Mouse (Mus musculus) forebrain, embryonic 10.5 days (tissue): Measurements from ENCODE around the gene Scai. TPM values are rescaled to one million over a fixed set of nuclear protein-coding genes. Genes with fewer than 3 reads are reported as not detected.

ENCODE experiments used
- DNase-seq: peaks from one replicate; pipeline ENCODE4 v3.0.0-alpha.2; 2017; ENCODE audit warnings: low spot score; ENCODE audit errors: extremely low spot score
- H3K27ac ChIP-seq: fragments of 300-500 bp; sonication (generic); 2 replicates; pipeline ENCODE4 v1.5.1; 2016; ENCODE audit warnings: mild to moderate bottlenecking
- H3K27me3 ChIP-seq: fragments of 300-500 bp; sonication (generic); 2 replicates; pipeline ENCODE4 v1.6.1; 2016; ENCODE audit warnings: mild to moderate bottlenecking; ENCODE audit not compliant: poor library complexity, severe bottlenecking
- H3K36me3 ChIP-seq: fragments of 300-500 bp; sonication (generic); replicated peaks from 2 replicates; pipeline ENCODE4 v1.6.1; 2016; ENCODE audit warnings: mild to moderate bottlenecking, moderate library complexity
- H3K4me1 ChIP-seq: fragments of 300-500 bp; sonication (generic); 2 replicates; pipeline ENCODE4 v1.6.1; 2016
- H3K4me3 ChIP-seq: fragments of 300-500 bp; sonication (generic); 2 replicates; pipeline ENCODE4 v1.5.1; 2016; ENCODE audit warnings: mild to moderate bottlenecking, moderate library complexity
- H3K9me3 ChIP-seq: fragments of 300-500 bp; sonication (generic); 2 replicates; pipeline ENCODE4 v1.6.1; 2016; ENCODE audit warnings: mild to moderate bottlenecking, moderate library complexity
- WGBS: fragments of 180-500 bp; shearing (Covaris S2); methylation state at CpG from one replicate; pipeline ENCODE4 v1.1.7; 2016; 5-methylcytosine and 5-hydroxymethylcytosine counted together
- polyA plus RNA-seq: library from polyadenylated mRNA; unstranded; fragments of >200 nt; fragmentation: Nextera tagmentation; extraction: Ambion mirVana; gene quantifications from 2 replicates; pipeline ENCODE4 v1.2.1, GENCODE M21; 2016

The Scai gene
- polyA plus RNA-seq, 1 experiment from 2014 or later = 10.4 TPM

- 95% methylated on average over 1 of the region's 1 CpGs for WGBS
- H3K4me1 ChIP-seq = no peaks in the 10 kb centered on the region
- no peak overlapping the region for H3K27ac ChIP-seq
- H3K27me3 ChIP-seq = no peaks in the 10 kb centered on the region
- H3K9me3 ChIP-seq = no peaks in the 10 kb centered on the region
- no peak for DNase-seq
- peaks cover 88% of the 10 kb centered on the region for H3K36me3 ChIP-seq
- H3K4me3 ChIP-seq = no peak overlapping the region
These were observed 158.9 kb downstream of the Scai start for GRCm38 (mm10) chr2:39031611-39032010.

GRCm38 (mm10) chr2:39020004-39020403 lies 170.5 kb downstream of the Scai start:
- H3K9me3 ChIP-seq = no peaks in the 10 kb centered on the region
- H3K4me3 ChIP-seq = no peak overlapping the region
- no peaks in the 10 kb centered on the region for H3K4me1 ChIP-seq
- H3K27me3 ChIP-seq = no peaks in the 10 kb centered on the region
- 91% methylated on average over 1 of the region's 1 CpGs for WGBS
- H3K36me3 ChIP-seq = peaks cover 97% of the 10 kb centered on the region
- DNase-seq = no peak
- H3K27ac ChIP-seq = no peak overlapping the region

GRCm38 (mm10) chr2:39016581-39016980 lies 174.0 kb downstream of the Scai start:
- no peaks in the 10 kb centered on the region for H3K4me1 ChIP-seq
- no peaks in the 10 kb centered on the region for H3K27me3 ChIP-seq
- no peak overlapping the region for H3K27ac ChIP-seq
- H3K9me3 ChIP-seq = no peaks in the 10 kb centered on the region
- WGBS = 79% methylated on average over 3 of the region's 3 CpGs
- no peak for DNase-seq
- H3K4me3 ChIP-seq = no peak overlapping the region
- peaks cover 99% of the 10 kb centered on the region for H3K36me3 ChIP-seq

Other genes starting within 250 kb of the Scai start
- 1.7 and 1.9 TPM in 2 replicates for gene Wdr38, start 193.3 kb downstream of the Scai start, polyA plus RNA-seq
- 126 and 131 TPM in 2 replicates for gene Arpc5l, start 185.4 kb downstream of the Scai start, polyA plus RNA-seq
- 1,010 and 1,015 TPM in 2 replicates for gene Rpl35, start 185.1 kb downstream of the Scai start, polyA plus RNA-seq
- gene Golga1, start 125.2 kb downstream of the Scai start, polyA plus RNA-seq = 22.7 and 24.0 TPM in 2 replicates
- gene Ppp6c, start 35.7 kb upstream of the Scai start, polyA plus RNA-seq = 72.2 and 76.8 TPM in 2 replicates